Mouse (Mus musculus): ENCODE measurements around the gene C030005K15Rik. TPM values are rescaled to one million over a fixed set of nuclear protein-coding genes. Genes with fewer than 3 reads are reported as not detected.
"Not testable (repeated sequence)": the region's sequence is repeated elsewhere in the genome, so short reads cannot be mapped to it uniquely, and the experiment has no call there.

The C030005K15Rik gene
- polyA plus RNA-seq (2012; rRNA removed), result not detected in 2 replicates

DNA sequence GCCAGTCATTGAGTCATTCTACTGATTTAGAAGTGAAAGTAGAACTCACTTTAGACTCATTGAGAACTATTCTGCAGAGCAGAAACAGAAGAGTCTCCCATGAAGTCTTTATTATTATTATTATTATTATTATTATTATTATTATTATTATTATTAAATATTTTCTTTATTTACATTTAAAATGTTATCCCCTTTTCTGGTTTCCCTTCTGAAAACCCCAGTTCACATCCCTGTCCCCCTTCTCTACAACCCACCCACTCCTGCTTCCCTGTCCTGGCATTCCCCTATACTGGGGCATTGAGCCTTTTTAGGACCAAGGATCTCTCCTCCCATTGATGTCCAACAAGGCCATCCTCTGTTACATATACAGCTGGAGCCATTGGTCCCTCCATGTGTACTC, at the start of gene C030005K15Rik:
Gene C030005K15Rik (minus strand): TSS at position 101 of the 400 bp plus-strand sequence.
- not testable (repeated sequence) for H3K4me3 ChIP-seq (ENCODE audit: control insufficient read depth, insufficient read depth, low read length); H3K36me3 ChIP-seq (ENCODE audit: control insufficient read depth, insufficient read depth, low read length); H3K27ac ChIP-seq (ENCODE audit: control insufficient read depth, insufficient read depth, low read length); H3K27me3 ChIP-seq (ENCODE audit: control insufficient read depth, insufficient read depth, low read length); H3K4me1 ChIP-seq (replicated peaks; ENCODE audit: control insufficient read depth, insufficient read depth, low read length); DNase-seq

DNA sequence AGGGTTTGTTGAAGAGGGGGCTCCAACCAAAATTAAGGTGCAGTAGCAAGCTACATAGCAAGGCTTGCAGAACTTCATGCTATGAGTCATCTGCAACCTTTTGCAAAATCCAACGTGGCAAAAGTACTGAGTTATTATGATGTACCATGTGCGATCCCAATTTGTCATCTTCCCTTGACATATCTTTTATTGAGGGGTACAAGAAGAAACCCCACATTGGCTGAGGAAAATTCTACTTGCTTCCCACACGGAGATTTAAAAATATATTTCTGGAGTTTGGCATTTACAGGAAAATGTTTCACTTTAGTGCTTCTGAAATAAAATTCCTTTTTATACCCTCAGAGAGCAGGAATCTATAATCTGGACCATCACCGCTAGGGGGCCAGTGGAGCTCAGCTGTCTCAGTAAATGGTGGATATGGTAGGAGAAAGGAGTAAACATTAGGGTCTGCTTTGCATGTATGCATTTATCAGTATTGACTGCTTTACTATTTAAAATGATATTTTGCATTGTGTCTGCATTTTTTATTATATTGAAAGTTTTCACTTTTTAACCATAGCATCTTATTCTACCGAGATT, 41.7 kb upstream of the C030005K15Rik start:
- H3K4me1 ChIP-seq (replicated peaks; ENCODE audit: control insufficient read depth, insufficient read depth, low read length), result no peaks in the 10 kb centered on the region
- 75% methylated on average over 5 of the region's 5 CpGs for WGBS
- no peaks in the 10 kb centered on the region for H3K27me3 ChIP-seq (ENCODE audit: control insufficient read depth, insufficient read depth, low read length)
- TF ChIP-seq CTCF (IDR thresholded peaks at IDR 0.05; ENCODE audit: borderline replicate concordance, control insufficient read depth, extremely low read depth, insufficient read depth, low read length, poor library complexity), result no peak
- TF ChIP-seq POLR2A (IDR thresholded peaks at IDR 0.05; ENCODE audit: control insufficient read depth, extremely low read depth, insufficient read depth, low read length, poor library complexity), result no peak
- no peaks in the 10 kb centered on the region for H3K36me3 ChIP-seq (ENCODE audit: control insufficient read depth, insufficient read depth, low read length)
- H3K4me3 ChIP-seq (ENCODE audit: control insufficient read depth, insufficient read depth, low read length), result no peak overlapping the region
- DNase-seq, result no peak
- H3K27ac ChIP-seq (ENCODE audit: control insufficient read depth, insufficient read depth, low read length), result no peak overlapping the region

DNA sequence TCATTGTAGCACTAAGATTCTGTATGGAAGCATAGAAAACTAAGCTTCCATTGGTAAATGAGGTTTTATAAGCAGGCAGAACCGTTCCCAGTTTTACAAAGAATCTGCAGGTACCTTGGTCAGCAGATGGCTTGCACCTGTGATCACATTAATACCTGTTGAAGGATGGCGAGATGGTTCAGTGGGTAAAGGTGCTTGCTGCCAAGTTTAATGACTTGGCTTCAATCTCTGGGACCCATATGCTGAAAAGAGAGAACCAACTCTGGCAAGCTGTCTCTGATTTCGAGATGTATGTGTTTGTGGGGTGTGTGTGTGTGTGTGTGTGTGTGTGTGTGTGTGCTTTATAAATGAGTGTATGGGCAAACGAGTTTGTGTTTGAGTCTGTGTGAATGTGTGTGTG, 27.3 kb upstream of the C030005K15Rik start:
- Histone ChIP-seq H3K4me1 (replicated peaks; ENCODE audit: control insufficient read depth, insufficient read depth, low read length) (no peaks in the 10 kb centered on the region), H3K4me3 (ENCODE audit: control insufficient read depth, insufficient read depth, low read length) (no peak overlapping the region), H3K27ac (ENCODE audit: control insufficient read depth, insufficient read depth, low read length) (no peak overlapping the region), H3K27me3 (ENCODE audit: control insufficient read depth, insufficient read depth, low read length) (no peaks in the 10 kb centered on the region), H3K36me3 (ENCODE audit: control insufficient read depth, insufficient read depth, low read length) (no peaks in the 10 kb centered on the region)
- WGBS, result 75% methylated on average over 4 of the region's 4 CpGs
- TF ChIP-seq POLR2A (IDR thresholded peaks at IDR 0.05; ENCODE audit: control insufficient read depth, extremely low read depth, insufficient read depth, low read length, poor library complexity) (no peak), CTCF (IDR thresholded peaks at IDR 0.05; ENCODE audit: borderline replicate concordance, control insufficient read depth, extremely low read depth, insufficient read depth, low read length, poor library complexity) (no peak)
- DNase-seq, result no peak

DNA sequence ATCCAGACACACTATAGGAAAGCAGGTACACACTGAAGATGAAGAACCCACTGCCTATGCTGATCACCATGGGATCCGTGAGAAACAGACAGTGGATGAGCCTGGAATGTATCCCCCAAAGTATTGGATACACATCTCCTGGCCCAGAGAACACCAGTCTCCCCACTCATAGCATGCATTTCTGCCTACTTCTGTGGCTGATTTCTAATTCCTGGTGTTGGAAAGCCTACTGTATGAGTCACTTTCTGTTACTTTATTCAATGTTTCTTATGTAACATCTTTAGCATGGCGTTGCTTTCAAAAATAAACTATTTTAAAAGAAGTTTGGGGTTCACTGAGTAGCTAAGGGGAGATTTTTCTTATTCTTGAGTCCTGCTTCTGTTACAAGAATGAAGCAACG, 20.7 kb upstream of the C030005K15Rik start:
- no peaks in the 10 kb centered on the region for H3K4me1 ChIP-seq (replicated peaks; ENCODE audit: control insufficient read depth, insufficient read depth, low read length)
- H3K27me3 ChIP-seq (ENCODE audit: control insufficient read depth, insufficient read depth, low read length), result no peaks in the 10 kb centered on the region
- no peak for DNase-seq
- TF ChIP-seq POLR2A (IDR thresholded peaks at IDR 0.05; ENCODE audit: control insufficient read depth, extremely low read depth, insufficient read depth, low read length, poor library complexity) (no peak), CTCF (IDR thresholded peaks at IDR 0.05; ENCODE audit: borderline replicate concordance, control insufficient read depth, extremely low read depth, insufficient read depth, low read length, poor library complexity) (no peak)
- no peak overlapping the region for H3K4me3 ChIP-seq (ENCODE audit: control insufficient read depth, insufficient read depth, low read length)
- H3K36me3 ChIP-seq (ENCODE audit: control insufficient read depth, insufficient read depth, low read length), result no peaks in the 10 kb centered on the region
- 86% methylated on average over 3 of the region's 3 CpGs for WGBS
- H3K27ac ChIP-seq (ENCODE audit: control insufficient read depth, insufficient read depth, low read length), result no peak overlapping the region

DNA sequence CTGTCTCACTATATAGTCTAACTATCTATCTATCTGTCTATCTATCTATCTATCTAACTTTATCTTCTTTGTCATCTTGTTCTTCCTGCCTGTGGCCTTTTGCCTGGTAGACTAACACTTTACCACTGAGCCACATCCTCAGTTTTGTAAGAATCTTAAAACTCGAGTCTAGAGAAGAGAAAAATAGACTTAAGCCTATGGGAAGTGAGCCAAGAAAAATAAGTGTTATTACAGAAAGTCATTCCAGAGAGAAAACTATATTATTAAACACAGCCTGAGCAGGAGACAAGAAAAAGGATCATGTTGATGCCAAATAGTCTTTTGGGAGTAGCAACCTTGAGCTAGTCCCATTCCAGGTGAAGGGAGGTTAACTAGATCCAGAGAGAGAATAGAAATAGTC, 626 bp downstream of the C030005K15Rik start:
- Histone ChIP-seq H3K27ac (ENCODE audit: control insufficient read depth, insufficient read depth, low read length) (no peak overlapping the region), H3K27me3 (ENCODE audit: control insufficient read depth, insufficient read depth, low read length) (no peaks in the 10 kb centered on the region), H3K36me3 (ENCODE audit: control insufficient read depth, insufficient read depth, low read length) (no peaks in the 10 kb centered on the region), H3K4me1 (replicated peaks; ENCODE audit: control insufficient read depth, insufficient read depth, low read length) (no peaks in the 10 kb centered on the region), H3K4me3 (ENCODE audit: control insufficient read depth, insufficient read depth, low read length) (no peak overlapping the region)
- TF ChIP-seq POLR2A (IDR thresholded peaks at IDR 0.05; ENCODE audit: control insufficient read depth, extremely low read depth, insufficient read depth, low read length, poor library complexity) (no peak), CTCF (IDR thresholded peaks at IDR 0.05; ENCODE audit: borderline replicate concordance, control insufficient read depth, extremely low read depth, insufficient read depth, low read length, poor library complexity) (no peak)
- WGBS, result 35% methylated on average over 1 of the region's 1 CpGs
- DNase-seq, result no peak

DNA sequence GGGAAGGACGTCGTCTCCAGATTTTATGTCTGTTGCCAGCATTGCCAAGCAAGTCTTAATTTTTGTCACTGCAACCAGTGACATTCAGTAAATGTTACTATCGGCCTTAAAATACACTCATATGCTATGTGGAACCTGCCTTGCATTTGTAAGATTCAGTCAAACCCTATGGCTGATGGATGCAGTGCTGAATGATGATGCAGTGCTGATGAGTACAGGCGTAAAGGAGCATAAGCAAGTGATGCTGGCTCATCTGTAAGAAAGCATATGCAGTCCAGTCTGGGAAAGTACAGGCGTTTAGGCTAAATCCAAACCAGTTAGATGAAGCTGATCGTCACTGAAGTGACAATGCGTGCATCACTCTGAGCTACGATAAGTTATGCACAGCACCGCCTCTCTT, 3.8 kb downstream of the C030005K15Rik start:
- no peak for TF ChIP-seq POLR2A (IDR thresholded peaks at IDR 0.05; ENCODE audit: control insufficient read depth, extremely low read depth, insufficient read depth, low read length, poor library complexity)
- TF ChIP-seq CTCF (IDR thresholded peaks at IDR 0.05; ENCODE audit: borderline replicate concordance, control insufficient read depth, extremely low read depth, insufficient read depth, low read length, poor library complexity), result no peak
- no peak for DNase-seq
- Histone ChIP-seq H3K36me3 (ENCODE audit: control insufficient read depth, insufficient read depth, low read length) (no peaks in the 10 kb centered on the region), H3K4me3 (ENCODE audit: control insufficient read depth, insufficient read depth, low read length) (no peak overlapping the region), H3K27ac (ENCODE audit: control insufficient read depth, insufficient read depth, low read length) (no peak overlapping the region), H3K27me3 (ENCODE audit: control insufficient read depth, insufficient read depth, low read length) (no peaks in the 10 kb centered on the region), H3K4me1 (replicated peaks; ENCODE audit: control insufficient read depth, insufficient read depth, low read length) (no peaks in the 10 kb centered on the region)
- 97% methylated on average over 9 of the region's 9 CpGs for WGBS

DNA sequence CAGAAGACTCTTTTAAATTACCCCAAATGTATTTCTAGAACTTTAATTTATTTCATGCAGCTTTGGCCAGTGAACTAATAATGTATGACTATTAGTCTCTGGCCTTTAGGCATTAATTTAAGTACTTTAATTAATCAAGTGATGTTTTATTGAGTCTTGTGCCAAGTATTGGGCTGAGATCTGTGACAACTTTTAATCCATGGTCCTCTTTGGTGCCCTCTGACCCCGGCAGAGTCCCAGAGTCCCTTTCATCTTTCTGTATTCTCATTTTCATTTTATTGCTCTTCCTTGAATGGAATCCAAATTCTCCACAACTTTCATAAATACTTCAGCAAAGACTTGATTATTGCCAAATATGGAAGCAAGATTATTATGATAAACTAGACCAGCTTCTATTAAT, 5.9 kb downstream of the C030005K15Rik start:
- no peaks in the 10 kb centered on the region for H3K27me3 ChIP-seq (ENCODE audit: control insufficient read depth, insufficient read depth, low read length)
- no peaks in the 10 kb centered on the region for H3K36me3 ChIP-seq (ENCODE audit: control insufficient read depth, insufficient read depth, low read length)
- DNase-seq, result no peak
- no peaks in the 10 kb centered on the region for H3K4me1 ChIP-seq (replicated peaks; ENCODE audit: control insufficient read depth, insufficient read depth, low read length)
- no peak overlapping the region for H3K4me3 ChIP-seq (ENCODE audit: control insufficient read depth, insufficient read depth, low read length)
- no peak overlapping the region for H3K27ac ChIP-seq (ENCODE audit: control insufficient read depth, insufficient read depth, low read length)
- TF ChIP-seq CTCF (IDR thresholded peaks at IDR 0.05; ENCODE audit: borderline replicate concordance, control insufficient read depth, extremely low read depth, insufficient read depth, low read length, poor library complexity), result no peak
- TF ChIP-seq POLR2A (IDR thresholded peaks at IDR 0.05; ENCODE audit: control insufficient read depth, extremely low read depth, insufficient read depth, low read length, poor library complexity), result no peak
- WGBS, result 98% methylated on average over 1 of the region's 1 CpGs

All from thymus, adult 2 months (tissue).